Comparison of ENCODE assay signal across 10 mouse cellular contexts in genomic region chr2:41060751-41061150, GRCm38 (mm10).
A peak's percentile ranks its signal among the peaks of the same experiment; 100 is the strongest.
DNase-seq lines count a peak whose midpoint lies in the region; ATAC-seq and TF ChIP-seq lines count a peak whose summit lies in the region.
"Had no signal": no experiment of that assay in that cellular context is flagged by ENCODE, and none has a peak within 500 bp of the region (broad histone marks: within the 10 kb centered on the region; RNA-seq: fewer than 3 reads in every experiment).

No protein-coding gene starts in this region.

- no peaks in the 10 kb centered on the region for H3K36me3 ChIP-seq in embryonic facial prominence, embryonic 11.5 days (replicated peaks; ENCODE audit: control insufficient read depth, insufficient read depth, low read depth, low read length)
- no peaks in the 10 kb centered on the region for H3K36me3 ChIP-seq in embryonic facial prominence, embryonic 10.5 days (replicated peaks)
- no peaks in the 10 kb centered on the region for H3K36me3 ChIP-seq in ES-E14 (ENCODE audit: control insufficient read depth, insufficient read depth, low read length, poor library complexity, severe bottlenecking)
- no peaks in the 10 kb centered on the region for H3K36me3 ChIP-seq in liver, embryonic 12.5 days

- no peak for TF ChIP-seq POLR2A in brain, embryonic 14.5 days (IDR thresholded peaks at IDR 0.05; ENCODE audit: borderline replicate concordance, extremely low read depth, insufficient read depth, insufficient read length, poor library complexity, severe bottlenecking)

- no peaks in the 10 kb centered on the region for H3K9me3 ChIP-seq in embryonic facial prominence, embryonic 11.5 days (replicated peaks; ENCODE audit: control insufficient read depth, low read length)
- no peaks in the 10 kb centered on the region for H3K9me3 ChIP-seq in embryonic facial prominence, embryonic 10.5 days
- H3K9me3 ChIP-seq in ES-E14 (ENCODE audit: control insufficient read depth, insufficient read depth, low read depth, low read length): no peaks in the 10 kb centered on the region
- H3K9me3 ChIP-seq in liver, embryonic 12.5 days (replicated peaks): no peaks in the 10 kb centered on the region

- peak; percentile 16 for DNase-seq in embryonic facial prominence, embryonic 11.5 days (ENCODE audit: low spot score)
- no peak for DNase-seq in embryonic facial prominence, embryonic 10.5 days (ENCODE audit: low spot score)
- DNase-seq in left cerebral cortex, postnatal 4 days: peak; percentile 4
- no peak for DNase-seq in left cerebral cortex, postnatal 14 days (ENCODE audit: low spot score in 2 of 2)
- DNase-seq in ES-E14 (ENCODE audit: low read depth, low spot score): peak; percentile 22
- DNase-seq in brain, embryonic 14.5 days (ENCODE audit: low read depth): peak; percentile 13
- DNase-seq: cerebellum, adult 8-10 months; forebrain, postnatal 0 days; heart, postnatal 14 days had no signal

- 16% methylated on average over 1 of the region's 1 CpGs for WGBS in embryonic facial prominence, embryonic 11.5 days
- 5% methylated on average over 1 of the region's 1 CpGs for WGBS in embryonic facial prominence, embryonic 10.5 days
- 13% methylated on average over 1 of the region's 1 CpGs for WGBS in liver, embryonic 12.5 days (ENCODE audit: insufficient replicate concordance)

- in situ Hi-C loops in ES-E14 (cut with MboI; ENCODE audit: low sequenced_read_pairs in 2 of 2, unreplicated experiment in 2 of 2): no loop called here

- no peak overlapping the region for H3K9ac ChIP-seq in embryonic facial prominence, embryonic 11.5 days (replicated peaks; ENCODE audit: low read length)
- no peak overlapping the region for H3K9ac ChIP-seq in ES-E14 (ENCODE audit: insufficient read depth, low read depth, low read length, poor library complexity, severe bottlenecking)
- no peak overlapping the region for H3K9ac ChIP-seq in liver, embryonic 12.5 days
- H3K9ac ChIP-seq: forebrain, postnatal 0 days had no signal

- no peaks in the 10 kb centered on the region for H3K4me1 ChIP-seq in embryonic facial prominence, embryonic 11.5 days (ENCODE audit: control insufficient read depth, insufficient read depth, low read length)
- no peaks in the 10 kb centered on the region for H3K4me1 ChIP-seq in embryonic facial prominence, embryonic 10.5 days
- H3K4me1 ChIP-seq in ES-E14 (ENCODE audit: control insufficient read depth in 2 of 2, insufficient read depth in 2 of 2, low read length in 2 of 2, poor library complexity in 1 of 2): no peaks in the 10 kb centered on the region
- no peaks in the 10 kb centered on the region for H3K4me1 ChIP-seq in liver, embryonic 12.5 days

- TF ChIP-seq CTCF in brain, embryonic 14.5 days (IDR thresholded peaks at IDR 0.05; ENCODE audit: borderline replicate concordance, extremely low read depth, insufficient read depth, insufficient read length): peak; percentile 5; the same call in 1 of the 2 replicates

- no peak overlapping the region for H3K4me3 ChIP-seq in embryonic facial prominence, embryonic 11.5 days (ENCODE audit: low read depth, low read length)
- no peak overlapping the region for H3K4me3 ChIP-seq in embryonic facial prominence, embryonic 10.5 days
- H3K4me3 ChIP-seq in ES-E14 (ENCODE audit: insufficient read depth in 1 of 2, low read depth in 1 of 2, low read length in 2 of 2, poor library complexity in 1 of 2, severe bottlenecking in 1 of 2): no peak overlapping the region
- no peak overlapping the region for H3K4me3 ChIP-seq in liver, embryonic 12.5 days

- ATAC-seq in embryonic facial prominence, embryonic 11.5 days (replicated peaks; ENCODE audit: insufficient number of reproducible peaks, low FRiP score, low TSS enrichment, low read depth): no peak
- ATAC-seq in liver, embryonic 12.5 days: no peak
- ATAC-seq: forebrain, postnatal 0 days had no signal

- intact Hi-C loops in left cerebral cortex, postnatal 4 days (cut with DNase I): no loop called here
- intact Hi-C loops in left cerebral cortex, postnatal 14 days (cut with DNase I): no loop called here

- H3K27ac ChIP-seq in embryonic facial prominence, embryonic 11.5 days (replicated peaks; ENCODE audit: low read depth, low read length): no peak overlapping the region
- H3K27ac ChIP-seq in embryonic facial prominence, embryonic 10.5 days (replicated peaks): no peak overlapping the region
- H3K27ac ChIP-seq in ES-E14 (ENCODE audit: insufficient read depth, low read depth, low read length, poor library complexity, severe bottlenecking): no peak overlapping the region
- H3K27ac ChIP-seq in liver, embryonic 12.5 days: no peak overlapping the region

- no peak overlapping the region for H3K4me2 ChIP-seq in embryonic facial prominence, embryonic 11.5 days (ENCODE audit: low read depth, low read length)
- H3K4me2 ChIP-seq in liver, embryonic 12.5 days: no peak overlapping the region

- H3K27me3 ChIP-seq in embryonic facial prominence, embryonic 11.5 days (ENCODE audit: control insufficient read depth, insufficient read depth, low read length): no peaks in the 10 kb centered on the region
- no peaks in the 10 kb centered on the region for H3K27me3 ChIP-seq in embryonic facial prominence, embryonic 10.5 days (replicated peaks; ENCODE audit: low read depth, poor library complexity, severe bottlenecking)
- H3K27me3 ChIP-seq in liver, embryonic 12.5 days (replicated peaks): no peaks in the 10 kb centered on the region

TF ChIP-seq in ES-E14, 5 proteins besides CTCF, POLR2A, EP300 and RAD21:
- 0 out of 2 replicates have a peak, but pooled peaks have one; percentile 12 for TF ChIP-seq ZC3H11A (IDR thresholded peaks at IDR 0.05; ENCODE audit: borderline replicate concordance, low read depth, low read length)
- no peak for TF ChIP-seq MAFK (IDR thresholded peaks at IDR 0.05; ENCODE audit: insufficient read depth, low read depth, low read length)
- no peak for TF ChIP-seq HCFC1 (IDR thresholded peaks at IDR 0.05; ENCODE audit: borderline replicate concordance, insufficient read depth, low read length)
- TF ChIP-seq CHD2 (IDR thresholded peaks at IDR 0.05; ENCODE audit: low read depth, low read length): no peak
- TF ChIP-seq ZNF384 (IDR thresholded peaks at IDR 0.05; ENCODE audit: low read depth, low read length): no peak

Comparison
In these comparisons a context has a peak if more than half of its experiments do, and no peak if none do; other contexts are left out.
1. DNase-seq: peak in embryonic facial prominence, embryonic 11.5 days (single experiment), left cerebral cortex, postnatal 4 days (single experiment), ES-E14 (single experiment) and brain, embryonic 14.5 days (single experiment); none in embryonic facial prominence, embryonic 10.5 days (single experiment) and left cerebral cortex, postnatal 14 days (0 of 2).